Mouse (Mus musculus) urinary bladder, postnatal 36 days (tissue): Measurements from ENCODE around the gene Spata18.
A peak's percentile ranks its signal among the peaks of the same experiment; 100 is the strongest.

ENCODE experiments used
- DNase-seq, 2 experiments: peaks; one replicate each; pipeline ENCODE4 v3.0.0; 2022; ENCODE audit warnings: low spot score in 2 of 2, mixed read lengths in 1 of 2

The Spata18 gene

DNA sequence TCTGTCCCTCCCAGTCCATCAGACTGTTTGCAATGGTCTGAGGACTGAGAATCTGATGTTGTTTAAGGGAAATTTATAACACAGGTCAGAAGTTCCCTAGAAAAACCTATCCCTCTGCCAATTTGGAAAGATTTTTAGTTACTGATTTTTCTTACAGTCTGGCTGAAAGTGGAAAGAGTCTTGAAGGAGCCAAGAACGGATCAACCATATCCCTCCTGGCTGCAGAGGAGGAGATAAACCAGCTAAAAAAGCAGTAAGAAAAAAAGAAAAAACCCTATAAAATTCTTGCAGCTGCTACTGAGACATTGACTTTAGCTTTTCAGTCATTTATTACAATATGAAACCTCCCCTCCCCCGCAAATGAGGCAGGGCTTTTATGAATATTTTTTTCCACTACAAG lies 15.5 kb downstream of the Spata18 start:
- DNase-seq: no peak

GRCm38 (mm10) chr5:73667877-73668276 lies 16.7 kb downstream of the Spata18 start:
- DNase-seq: no peak

GRCm38 (mm10) chr5:73669386-73669785 lies 18.2 kb downstream of the Spata18 start:
- no peak for DNase-seq

DNA sequence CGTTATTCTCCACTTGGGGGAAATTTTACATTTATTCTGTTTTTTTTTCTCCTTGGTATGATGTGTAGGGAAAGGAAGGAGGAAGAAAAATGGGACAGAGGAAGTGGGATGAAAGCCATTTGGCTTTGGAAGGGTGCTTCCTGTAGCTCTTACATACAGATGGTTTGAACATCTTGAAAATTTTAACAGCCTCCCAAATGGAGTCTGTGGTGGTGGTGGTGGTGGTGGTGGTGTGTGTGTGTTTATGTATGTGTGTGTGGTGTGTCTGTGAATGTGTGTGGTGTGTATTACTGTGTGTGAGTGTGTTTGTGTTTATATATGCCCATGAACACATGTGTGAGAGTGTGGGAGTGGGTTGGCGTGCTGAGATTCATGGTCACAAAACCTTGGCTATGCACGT lies 24.4 kb downstream of the Spata18 start:
- DNase-seq: no peak

DNA sequence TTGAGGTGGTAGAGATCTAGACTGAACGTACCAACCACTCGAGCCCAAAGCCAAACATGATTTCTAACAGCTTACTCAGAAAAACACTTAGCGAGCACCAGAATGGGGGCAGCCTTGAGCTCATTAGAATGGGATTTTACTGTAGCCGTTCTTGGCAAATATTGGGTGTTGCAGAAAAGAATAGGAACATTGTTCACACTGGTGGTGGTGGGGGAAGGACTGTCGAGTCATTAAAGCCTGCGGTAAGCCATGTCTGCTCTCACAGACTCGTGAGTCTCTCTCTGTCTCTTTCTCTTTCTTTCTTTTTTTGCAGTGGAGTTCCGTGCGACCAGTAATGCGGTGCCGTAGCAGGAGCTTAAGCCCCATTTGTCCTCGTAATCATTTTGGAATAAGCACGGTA lies 25.4 kb downstream of the Spata18 start:
- DNase-seq: no peak

- DNase-seq: no peak
Measured at GRCm38 (mm10) chr5:73683221-73683620, 32.0 kb downstream of the Spata18 start.

- DNase-seq: no peak
Measured at GRCm38 (mm10) chr5:73683706-73684409, 32.7 kb downstream of the Spata18 start.

DNA sequence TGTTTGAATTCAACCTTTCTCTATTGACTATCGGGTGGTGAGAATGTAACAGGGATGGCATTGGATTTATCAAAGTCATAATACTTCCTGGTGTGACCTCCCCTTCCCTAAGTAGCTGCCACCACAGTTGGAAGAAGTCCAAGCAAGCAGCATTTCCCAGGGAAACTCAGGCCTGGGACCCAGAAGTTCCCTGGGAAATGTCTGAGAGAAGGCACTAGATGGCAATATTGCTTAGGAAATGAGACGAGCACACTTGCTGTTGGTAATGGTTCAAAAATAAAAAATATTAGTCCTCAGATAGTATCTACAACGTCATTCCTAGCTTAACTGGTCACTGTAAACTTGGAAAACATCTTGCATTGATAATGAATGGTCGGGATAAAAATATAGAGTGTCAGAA lies 35.0 kb downstream of the Spata18 start:
- no peak for DNase-seq

- DNase-seq: no peak
Measured at GRCm38 (mm10) chr5:73688576-73688975, 37.4 kb downstream of the Spata18 start.

GRCm38 (mm10) chr5:73690146-73690545 lies 39.0 kb downstream of the Spata18 start:
- no peak for DNase-seq

DNA sequence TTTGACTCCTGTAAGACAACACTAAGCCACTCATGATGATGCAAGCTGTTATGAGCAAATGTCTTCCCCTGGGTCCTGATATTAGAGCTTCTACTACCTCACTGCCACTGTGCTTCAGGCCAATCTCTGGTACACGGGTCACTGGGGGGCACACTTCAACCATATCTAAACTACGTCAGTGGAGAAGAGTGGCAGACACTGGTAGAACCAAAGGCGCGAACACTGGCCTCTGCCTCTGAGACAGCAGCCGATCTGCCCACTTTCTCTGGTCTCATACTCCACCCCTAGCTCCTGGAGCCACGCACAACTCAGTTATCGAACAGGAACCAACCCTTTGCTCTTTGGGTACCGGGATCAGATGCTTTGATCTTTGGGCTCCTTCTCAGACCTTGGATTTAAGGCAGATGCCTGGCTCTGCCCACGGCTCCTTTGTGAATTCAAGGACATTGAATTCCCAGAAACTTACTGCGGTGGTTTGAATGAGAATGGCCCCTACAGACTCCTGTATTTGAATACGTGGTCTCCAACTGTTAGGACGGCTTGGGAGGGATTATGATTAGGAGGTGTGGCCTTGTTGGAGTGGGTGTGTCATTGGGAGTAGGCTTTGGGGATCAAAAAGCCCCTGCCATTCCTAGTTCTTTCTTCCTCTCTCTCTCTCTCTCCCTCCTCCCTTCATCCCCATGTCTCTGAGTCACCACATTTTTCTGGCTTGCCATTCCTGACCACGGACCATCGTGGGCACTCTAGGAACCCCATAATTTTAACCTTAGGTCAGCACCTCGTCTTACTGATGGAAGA lies 40.7 kb downstream of the Spata18 start:
- DNase-seq: no peak

DNA sequence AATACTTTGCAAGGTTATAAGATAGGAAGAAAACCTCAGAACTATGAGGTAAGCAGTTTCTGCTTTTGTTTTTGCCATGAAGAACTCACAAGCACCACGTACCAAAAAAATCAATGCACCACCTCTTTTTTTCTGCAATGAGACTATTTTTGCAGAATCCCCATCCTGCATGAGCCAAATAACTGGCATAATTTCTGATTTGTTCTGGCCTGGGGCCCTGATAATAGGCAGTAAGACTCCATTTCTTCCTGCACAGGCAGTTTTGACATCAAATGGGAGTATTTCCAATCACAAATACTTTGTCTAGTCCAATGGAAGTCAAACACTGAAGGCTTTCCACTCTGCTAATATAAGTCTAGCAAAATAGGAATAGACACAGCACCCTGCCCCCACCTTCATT lies 42.6 kb downstream of the Spata18 start:
- DNase-seq: no peak

DNA sequence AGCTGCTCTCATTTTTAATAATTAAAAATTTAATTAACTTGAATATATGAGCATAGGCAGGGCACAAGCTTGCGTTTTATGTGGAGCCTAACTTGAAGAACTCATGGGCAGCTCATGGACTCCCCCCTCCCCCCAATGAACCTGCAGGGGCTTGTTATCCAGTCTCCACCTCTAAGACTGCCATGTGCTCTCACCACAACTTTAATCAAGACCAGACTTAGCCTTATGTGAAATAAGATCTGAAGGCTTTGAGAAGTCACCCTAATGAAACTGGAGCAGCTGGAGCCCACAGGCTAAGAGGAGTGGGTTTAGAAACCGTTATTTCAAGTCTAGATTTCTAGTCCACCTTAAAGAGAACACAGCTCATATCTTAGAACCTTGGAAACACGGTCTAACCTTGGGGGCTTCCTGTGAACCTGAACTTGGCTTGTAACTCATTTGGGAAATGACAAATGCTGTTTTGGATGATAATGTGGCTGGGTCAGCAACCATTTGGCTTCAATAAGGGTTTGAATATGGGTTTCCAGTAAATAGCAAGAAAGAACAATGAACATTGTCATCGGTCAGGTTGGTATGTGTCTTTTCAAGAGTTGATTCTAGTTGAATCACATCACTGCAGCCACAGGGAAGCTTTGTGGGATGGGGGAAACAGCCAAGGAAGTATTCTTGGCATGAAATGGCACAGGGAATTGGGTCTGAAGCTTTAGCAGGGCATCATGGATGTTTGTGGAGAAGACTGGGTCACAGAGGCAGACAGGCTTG lies 43.3 kb downstream of the Spata18 start:
- DNase-seq: no peak

DNA sequence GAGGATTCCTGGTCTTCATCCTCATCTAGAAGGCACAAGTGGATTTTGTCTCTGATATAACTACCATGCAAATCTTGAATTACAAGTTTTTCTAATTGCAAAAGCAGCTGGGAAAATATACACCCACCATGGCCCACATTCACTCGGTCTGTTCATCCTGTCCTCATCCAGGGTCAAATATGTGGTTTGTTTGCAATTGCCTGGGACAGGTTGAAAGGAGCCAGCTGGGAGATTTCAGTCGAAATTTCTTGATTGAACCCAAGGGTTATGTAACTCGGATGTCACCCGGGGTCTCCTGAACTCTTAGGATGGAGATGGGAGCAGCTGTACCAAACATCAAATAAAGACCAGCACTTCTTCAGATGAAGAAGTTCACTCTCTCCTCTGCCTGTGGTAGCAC lies 46.5 kb downstream of the Spata18 start:
- no peak for DNase-seq

- DNase-seq: peak in 1 of 2 experiments; percentile 17
Measured at GRCm38 (mm10) chr5:73701063-73701890, 50.1 kb downstream of the Spata18 start.

DNA sequence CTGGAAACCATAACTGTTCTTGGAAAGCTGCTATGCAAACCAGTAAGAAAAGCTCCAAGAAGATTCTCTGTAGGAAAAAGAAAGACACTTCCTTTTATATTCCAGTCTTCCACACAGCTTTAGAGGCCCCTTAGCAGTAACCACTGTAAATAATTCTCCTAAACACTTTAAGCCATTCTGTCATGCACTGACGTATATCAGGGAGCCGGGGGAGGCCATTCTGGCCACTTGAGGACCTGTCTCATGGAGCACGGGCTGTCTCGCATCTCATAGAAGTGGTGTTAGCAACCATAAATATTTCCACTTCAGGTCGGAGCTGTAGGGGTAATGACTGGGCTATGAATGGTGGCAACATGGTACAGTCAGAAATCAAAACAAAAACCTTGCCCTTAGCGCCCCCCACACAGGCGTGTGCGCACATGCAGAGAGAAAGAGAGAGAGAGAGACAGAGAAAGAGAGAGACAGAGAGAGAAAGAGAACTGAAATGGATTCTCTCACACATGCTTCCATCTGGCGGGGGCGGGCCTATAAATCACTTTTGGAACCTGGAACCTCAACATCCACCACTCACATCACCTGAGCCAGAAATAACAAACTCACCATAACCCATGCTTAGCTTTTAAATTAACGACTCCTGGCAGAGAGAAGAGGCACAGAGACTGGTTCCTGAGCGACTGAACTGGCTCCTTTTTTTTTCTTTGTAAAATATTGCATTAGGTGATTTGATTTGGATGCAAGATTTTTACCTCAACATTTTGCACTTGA lies 50.9 kb downstream of the Spata18 start:
- DNase-seq: no peak

- no peak for DNase-seq
Measured at GRCm38 (mm10) chr5:73703096-73703495, 51.9 kb downstream of the Spata18 start.

DNA sequence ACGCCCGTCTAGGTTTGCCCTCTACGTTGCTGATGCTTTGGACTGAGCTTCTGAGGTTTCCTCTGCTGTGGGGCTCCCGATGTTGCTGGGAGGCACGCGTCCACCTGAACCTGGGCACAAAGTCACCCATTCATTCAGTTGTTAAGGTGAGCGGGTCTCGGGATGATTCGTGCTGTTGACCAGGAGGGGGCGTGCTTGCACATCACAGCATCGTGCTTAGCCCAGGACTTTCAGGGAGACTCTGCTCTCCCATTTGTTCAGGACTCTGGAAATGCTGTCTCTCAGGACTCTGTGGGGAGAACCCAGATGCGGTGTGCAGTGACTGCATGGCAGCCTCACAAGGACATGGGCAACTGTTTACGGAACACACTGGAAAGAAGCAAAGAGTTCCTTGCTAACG lies 53.1 kb downstream of the Spata18 start:
- no peak for DNase-seq

DNA sequence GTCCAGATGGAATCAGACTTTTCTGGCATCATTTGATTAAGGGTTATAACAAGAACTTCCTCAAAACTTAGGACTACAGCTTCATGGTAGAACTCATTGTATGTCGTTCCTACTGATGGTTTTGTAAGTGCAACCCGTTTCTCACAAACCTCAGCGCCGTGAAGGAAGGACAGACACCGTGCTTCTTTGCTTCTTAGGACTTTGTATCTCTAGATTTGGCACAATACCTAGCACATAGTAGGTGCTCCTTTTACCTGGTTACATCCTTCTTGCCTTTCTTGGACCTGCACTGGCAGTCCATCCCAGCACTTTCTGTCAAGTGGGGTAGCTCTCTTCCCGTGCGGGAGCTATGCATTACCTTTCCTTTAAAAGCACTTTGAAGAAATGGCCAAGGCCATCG lies 53.6 kb downstream of the Spata18 start:
- no peak for DNase-seq

- no peak for DNase-seq
Measured at GRCm38 (mm10) chr5:73705290-73705689, 54.1 kb downstream of the Spata18 start.

DNA sequence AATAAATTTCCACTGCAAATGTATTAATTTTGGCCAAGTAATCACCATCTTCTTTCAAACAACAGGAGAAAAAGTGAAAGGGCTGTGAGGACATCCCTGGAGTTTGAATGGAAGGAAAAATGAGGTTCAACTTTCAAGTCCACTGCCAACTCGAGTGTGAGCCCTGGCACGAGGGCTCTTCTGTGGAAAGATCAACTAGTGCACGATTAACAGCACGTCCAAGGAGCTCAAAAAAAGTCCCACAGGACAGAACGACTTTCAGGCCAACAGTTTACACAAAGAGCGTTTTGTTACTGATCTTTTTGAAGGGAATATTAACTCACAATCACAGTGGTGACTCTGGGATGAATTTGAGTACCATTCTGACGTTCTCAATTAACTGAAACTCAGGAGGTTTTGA lies 61.7 kb downstream of the Spata18 start:
- no peak for DNase-seq
